Mouse (Mus musculus): ENCODE results near the gene Actr3b. TPM values are rescaled to one million over a fixed set of nuclear protein-coding genes. Genes with fewer than 3 reads are reported as not detected.

Actr3b gene
- polyA plus RNA-seq, 1 experiment from 2014 or later = 0.53 TPM

GRCm38 (mm10) chr5:25839400-25839799 is 79.6 kb downstream of the Actr3b start:
- DNase-seq (ENCODE audit: low spot score) (peak; percentile 59), ATAC-seq (no peak)
- Histone ChIP-seq H3K27me3 (replicated peaks; ENCODE audit: insufficient read depth, low read length) (no peaks in the 10 kb centered on the region), H3K9me3 (ENCODE audit: low read length) (no peaks in the 10 kb centered on the region), H3K36me3 (ENCODE audit: insufficient read depth, low read length) (no peaks in the 10 kb centered on the region), H3K27ac (ENCODE audit: low read length) (no peak overlapping the region), H3K4me2 (replicated peaks; ENCODE audit: low read depth, low read length) (no peak overlapping the region), H3K4me1 (ENCODE audit: insufficient read depth, low read depth, low read length) (no peaks in the 10 kb centered on the region), H3K4me3 (ENCODE audit: low read depth, low read length) (no peak overlapping the region), H3K9ac (replicated peaks; ENCODE audit: low read depth) (no peak overlapping the region)
- TF ChIP-seq EP300 (IDR thresholded peaks at IDR 0.05) (no peak), CTCF (IDR thresholded peaks at IDR 0.05) (peak; percentile 90)
- 19% methylated on average over 4 of the region's 4 CpGs for WGBS

GRCm38 (mm10) chr5:25846558-25846957 is 86.8 kb downstream of the Actr3b start:
- H3K27ac ChIP-seq (ENCODE audit: low read length) = no peak overlapping the region
- no peak for TF ChIP-seq CTCF (IDR thresholded peaks at IDR 0.05)
- TF ChIP-seq EP300 (IDR thresholded peaks at IDR 0.05) = no peak
- no peaks in the 10 kb centered on the region for H3K4me1 ChIP-seq (ENCODE audit: insufficient read depth, low read depth, low read length)
- H3K4me2 ChIP-seq (replicated peaks; ENCODE audit: low read depth, low read length) = no peak overlapping the region
- DNase-seq (ENCODE audit: low spot score) = no peak
- no peaks in the 10 kb centered on the region for H3K27me3 ChIP-seq (replicated peaks; ENCODE audit: insufficient read depth, low read length)
- ATAC-seq = no peak
- H3K9ac ChIP-seq (replicated peaks; ENCODE audit: low read depth) = no peak overlapping the region
- H3K9me3 ChIP-seq (ENCODE audit: low read length) = no peaks in the 10 kb centered on the region
- WGBS = 87% methylated on average over 6 of the region's 6 CpGs
- H3K36me3 ChIP-seq (ENCODE audit: insufficient read depth, low read length) = no peaks in the 10 kb centered on the region
- no peak overlapping the region for H3K4me3 ChIP-seq (ENCODE audit: low read depth, low read length)

- ATAC-seq (no peak), DNase-seq (ENCODE audit: low spot score) (no peak)
- no peaks in the 10 kb centered on the region for H3K4me1 ChIP-seq (ENCODE audit: insufficient read depth, low read depth, low read length)
- WGBS = 78% methylated on average over 7 of the region's 7 CpGs
- no peak overlapping the region for H3K27ac ChIP-seq (ENCODE audit: low read length)
- H3K4me3 ChIP-seq (ENCODE audit: low read depth, low read length) = no peak overlapping the region
- H3K9me3 ChIP-seq (ENCODE audit: low read length) = no peaks in the 10 kb centered on the region
- TF ChIP-seq EP300 (IDR thresholded peaks at IDR 0.05) = no peak
- no peak for TF ChIP-seq CTCF (IDR thresholded peaks at IDR 0.05)
- no peak overlapping the region for H3K4me2 ChIP-seq (replicated peaks; ENCODE audit: low read depth, low read length)
- no peak overlapping the region for H3K9ac ChIP-seq (replicated peaks; ENCODE audit: low read depth)
- H3K36me3 ChIP-seq (ENCODE audit: insufficient read depth, low read length) = no peaks in the 10 kb centered on the region
- H3K27me3 ChIP-seq (replicated peaks; ENCODE audit: insufficient read depth, low read length) = no peaks in the 10 kb centered on the region
These were observed 87.4 kb downstream of the Actr3b start for GRCm38 (mm10) chr5:25847154-25847553.

DNA sequence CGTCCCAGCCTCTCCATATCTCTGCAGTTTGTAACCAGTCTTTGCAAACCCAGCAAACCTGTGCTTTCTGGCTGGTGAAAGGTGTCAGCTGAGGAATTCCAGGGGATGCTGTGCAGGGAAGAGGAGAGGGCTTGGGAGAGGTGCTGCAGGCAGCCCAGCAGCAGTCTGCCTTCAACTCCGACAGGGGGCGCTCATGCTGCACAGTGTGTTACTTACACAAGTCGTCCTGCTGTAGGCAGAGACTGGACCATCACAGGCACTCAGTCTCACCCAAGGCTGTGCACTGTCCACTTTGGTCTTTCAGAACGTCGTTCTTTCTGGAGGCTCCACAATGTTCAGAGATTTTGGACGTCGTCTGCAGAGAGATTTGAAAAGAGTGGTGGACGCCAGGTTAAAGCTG is 88.3 kb downstream of the Actr3b start:
- ATAC-seq = no peak
- TF ChIP-seq CTCF (IDR thresholded peaks at IDR 0.05) (peak; percentile 41), EP300 (IDR thresholded peaks at IDR 0.05) (no peak)
- Histone ChIP-seq H3K4me2 (replicated peaks; ENCODE audit: low read depth, low read length) (no peak overlapping the region), H3K27ac (ENCODE audit: low read length) (no peak overlapping the region), H3K4me3 (ENCODE audit: low read depth, low read length) (no peak overlapping the region), H3K9me3 (ENCODE audit: low read length) (no peaks in the 10 kb centered on the region), H3K27me3 (replicated peaks; ENCODE audit: insufficient read depth, low read length) (no peaks in the 10 kb centered on the region), H3K4me1 (ENCODE audit: insufficient read depth, low read depth, low read length) (no peaks in the 10 kb centered on the region), H3K36me3 (ENCODE audit: insufficient read depth, low read length) (no peaks in the 10 kb centered on the region), H3K9ac (replicated peaks; ENCODE audit: low read depth) (no peak overlapping the region)
- 46% methylated on average over 9 of the region's 9 CpGs for WGBS
- no peak for DNase-seq (ENCODE audit: low spot score)

- no peaks in the 10 kb centered on the region for H3K27me3 ChIP-seq (replicated peaks; ENCODE audit: insufficient read depth, low read length)
- WGBS = 70% methylated on average over 3 of the region's 3 CpGs
- H3K9ac ChIP-seq (replicated peaks; ENCODE audit: low read depth) = no peak overlapping the region
- no peaks in the 10 kb centered on the region for H3K4me1 ChIP-seq (ENCODE audit: insufficient read depth, low read depth, low read length)
- H3K36me3 ChIP-seq (ENCODE audit: insufficient read depth, low read length) = no peaks in the 10 kb centered on the region
- no peak for TF ChIP-seq EP300 (IDR thresholded peaks at IDR 0.05)
- TF ChIP-seq CTCF (IDR thresholded peaks at IDR 0.05) = no peak
- no peak for DNase-seq (ENCODE audit: low spot score)
- no peak overlapping the region for H3K27ac ChIP-seq (ENCODE audit: low read length)
- H3K9me3 ChIP-seq (ENCODE audit: low read length) = no peaks in the 10 kb centered on the region
- H3K4me2 ChIP-seq (replicated peaks; ENCODE audit: low read depth, low read length) = no peak overlapping the region
- H3K4me3 ChIP-seq (ENCODE audit: low read depth, low read length) = no peak overlapping the region
- ATAC-seq = no peak
These were observed 106.4 kb downstream of the Actr3b start for GRCm38 (mm10) chr5:25866201-25866600.

GRCm38 (mm10) chr5:25869880-25870279 is 110.1 kb downstream of the Actr3b start:
- DNase-seq (ENCODE audit: low spot score) (no peak), ATAC-seq (no peak)
- H3K4me1 ChIP-seq (ENCODE audit: insufficient read depth, low read depth, low read length) = no peaks in the 10 kb centered on the region
- H3K4me2 ChIP-seq (replicated peaks; ENCODE audit: low read depth, low read length) = no peak overlapping the region
- H3K9ac ChIP-seq (replicated peaks; ENCODE audit: low read depth) = no peak overlapping the region
- no peaks in the 10 kb centered on the region for H3K36me3 ChIP-seq (ENCODE audit: insufficient read depth, low read length)
- H3K27me3 ChIP-seq (replicated peaks; ENCODE audit: insufficient read depth, low read length) = no peaks in the 10 kb centered on the region
- no peak overlapping the region for H3K4me3 ChIP-seq (ENCODE audit: low read depth, low read length)
- no peaks in the 10 kb centered on the region for H3K9me3 ChIP-seq (ENCODE audit: low read length)
- TF ChIP-seq CTCF (IDR thresholded peaks at IDR 0.05) = no peak
- no peak for TF ChIP-seq EP300 (IDR thresholded peaks at IDR 0.05)
- WGBS = 67% methylated on average over 8 of the region's 8 CpGs
- no peak overlapping the region for H3K27ac ChIP-seq (ENCODE audit: low read length)

DNA sequence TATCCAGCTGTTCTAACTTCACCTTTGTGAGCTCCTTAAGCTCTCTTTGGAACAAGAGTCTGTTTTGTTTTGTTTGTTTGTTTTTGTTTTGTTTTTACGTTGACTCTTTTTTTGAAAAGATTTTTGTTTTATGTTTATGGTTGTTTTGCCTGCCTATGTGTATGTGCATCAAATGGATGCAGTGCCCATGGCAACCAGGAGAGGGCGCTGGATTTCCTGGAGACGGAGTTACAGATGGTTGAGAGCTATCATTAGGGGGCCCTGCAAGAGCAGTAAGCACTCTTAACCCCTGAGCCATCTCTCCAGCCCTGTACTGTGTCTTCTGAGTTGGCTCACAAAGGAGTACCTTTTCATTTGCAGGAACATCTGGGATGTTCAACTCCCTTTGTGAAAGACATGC is 110.8 kb downstream of the Actr3b start:
- WGBS = 51% methylated on average over 3 of the region's 3 CpGs
- Histone ChIP-seq H3K27me3 (replicated peaks; ENCODE audit: insufficient read depth, low read length) (no peaks in the 10 kb centered on the region), H3K9ac (replicated peaks; ENCODE audit: low read depth) (no peak overlapping the region), H3K4me3 (ENCODE audit: low read depth, low read length) (no peak overlapping the region), H3K4me1 (ENCODE audit: insufficient read depth, low read depth, low read length) (no peaks in the 10 kb centered on the region), H3K9me3 (ENCODE audit: low read length) (no peaks in the 10 kb centered on the region), H3K27ac (ENCODE audit: low read length) (no peak overlapping the region), H3K36me3 (ENCODE audit: insufficient read depth, low read length) (no peaks in the 10 kb centered on the region), H3K4me2 (replicated peaks; ENCODE audit: low read depth, low read length) (no peak overlapping the region)
- TF ChIP-seq EP300 (IDR thresholded peaks at IDR 0.05) = no peak
- no peak for TF ChIP-seq CTCF (IDR thresholded peaks at IDR 0.05)
- no peak for DNase-seq (ENCODE audit: low spot score)
- no peak for ATAC-seq
